Mouse (Mus musculus) G1E (cell line): ENCODE results near the gene Pex14.

ENCODE experiments used
- CTCF ChIP-seq: IDR thresholded peaks from 2 replicates; pipeline ENCODE4 v1.5.1; 2012; ENCODE audit warnings: low read depth, low read length, inconsistent platforms, mixed read lengths
- GATA1 ChIP-seq: IDR thresholded peaks from 2 replicates; pipeline ENCODE4 v1.6.1; 2012; ENCODE audit warnings: borderline replicate concordance, low read length, inconsistent platforms, mixed read lengths
- GATA2 ChIP-seq: IDR thresholded peaks from 2 replicates; pipeline ENCODE4 v1.6.1; 2012; ENCODE audit warnings: low read depth, low read length, inconsistent platforms, borderline replicate concordance
- POLR2AphosphoS5 ChIP-seq: IDR thresholded peaks from 2 replicates; pipeline ENCODE4 v1.6.1; 2012; ENCODE audit warnings: low read depth, low read length, inconsistent platforms; ENCODE audit not compliant: insufficient replicate concordance
- TAL1 ChIP-seq: conservative IDR thresholded peaks from 2 replicates; pipeline ENCODE4 v1.6.1; 2012; ENCODE audit warnings: low read depth, low read length, inconsistent platforms, mixed read lengths

DNA sequence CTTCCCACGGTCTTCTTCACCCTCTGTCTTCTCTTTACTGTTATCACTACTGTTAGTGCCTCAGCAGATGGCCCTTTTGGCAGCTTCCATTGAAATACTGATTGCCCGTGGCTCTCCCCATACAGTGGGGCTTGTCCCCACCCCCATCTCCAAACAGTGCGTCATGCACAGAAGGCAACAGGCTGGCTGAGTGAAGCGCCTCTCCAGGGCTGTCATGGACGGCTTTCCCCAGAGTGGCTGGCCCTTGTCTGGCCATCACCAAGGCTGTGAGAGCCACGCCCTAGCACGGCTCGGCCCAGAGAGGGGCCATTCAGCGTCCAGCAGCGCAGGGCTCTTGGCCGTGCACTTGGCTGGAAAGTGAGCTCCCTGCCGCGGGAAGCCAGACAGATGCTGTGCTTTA lies 164.5 kb downstream of the Pex14 start:
- TF ChIP-seq CTCF (no peak), POLR2AphosphoS5 (no peak), GATA1 (no peak), TAL1 (no peak), GATA2 (no peak)
